Mouse (Mus musculus) c-Kit-positive CD71-negative TER-119-negative erythroid progenitor cells, embryonic 14.5 days (primary cell): ENCODE measurements around the gene Slco2a1.

Experiments used
- DNase-seq: peaks from one replicate; pipeline ENCODE4 v3.0.0-alpha.2; 2013; ENCODE audit warnings: low read depth

Slco2a1 gene

GRCm38 (mm10) chr9:103118651-103119275 lies 130.3 kb downstream of the Slco2a1 start:
- no peak for DNase-seq

DNA sequence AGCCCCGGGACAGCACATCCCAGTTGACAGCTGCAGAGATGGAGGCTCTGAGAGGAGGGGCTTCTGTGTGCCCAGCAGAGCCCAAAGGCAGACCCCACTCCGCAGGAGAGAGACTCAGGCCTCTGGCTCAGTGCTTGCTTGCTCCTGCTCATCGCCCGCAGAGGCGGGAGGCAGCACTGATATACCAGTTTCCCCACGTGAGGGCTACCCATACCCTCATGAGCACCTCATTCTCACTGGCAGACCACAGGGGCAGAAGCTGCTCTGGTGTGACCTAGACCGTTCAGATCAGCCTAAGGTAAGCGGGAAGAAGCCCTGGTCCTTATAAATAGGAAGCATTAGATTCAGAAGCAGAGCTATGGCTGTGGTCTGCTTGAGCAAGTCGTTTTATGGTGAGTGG lies 131.3 kb downstream of the Slco2a1 start:
- no peak for DNase-seq

DNA sequence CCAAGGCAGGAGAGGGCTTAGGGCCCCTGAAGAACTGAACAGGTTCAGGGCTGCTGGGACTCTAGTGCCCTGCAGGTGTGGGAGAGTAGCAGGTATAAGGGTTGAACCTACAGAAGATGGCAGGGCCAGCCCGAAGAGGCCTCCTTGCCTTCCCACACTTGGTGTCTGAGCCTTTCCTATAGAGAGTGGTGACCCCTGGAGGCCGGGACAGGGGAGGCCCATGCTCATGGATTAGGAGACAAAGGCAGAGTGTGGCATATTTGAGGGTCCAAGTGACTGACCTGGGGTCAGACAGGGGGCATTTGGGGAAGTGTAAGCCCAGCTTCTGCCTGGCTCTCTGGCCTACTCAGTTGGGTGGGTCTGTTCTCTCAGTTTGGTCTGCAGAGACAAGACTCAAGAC lies 131.7 kb downstream of the Slco2a1 start:
- DNase-seq, result no peak

DNA sequence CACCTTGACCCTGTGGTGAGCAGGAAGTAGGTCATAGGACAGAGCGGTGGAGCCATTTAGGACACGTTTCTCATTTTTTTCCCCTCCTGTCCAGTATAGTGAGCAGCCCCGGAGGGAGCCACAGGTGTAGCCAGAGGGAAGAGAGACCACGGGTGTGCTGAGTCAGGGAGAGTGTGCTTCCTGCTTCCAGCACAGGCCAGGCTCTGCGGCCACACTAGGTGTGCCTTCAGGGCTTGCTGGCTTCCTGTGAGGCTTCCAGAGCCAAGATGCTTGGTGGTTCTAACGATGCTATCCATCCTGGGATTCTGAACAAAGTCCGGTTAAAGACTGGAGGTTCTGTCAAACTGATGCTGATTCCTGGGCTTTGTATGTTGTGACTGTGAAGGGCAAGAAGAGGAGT lies 133.0 kb downstream of the Slco2a1 start:
- DNase-seq, result no peak

- no peak for DNase-seq
These were observed 136.2 kb downstream of the Slco2a1 start for GRCm38 (mm10) chr9:103124746-103125145.

DNA sequence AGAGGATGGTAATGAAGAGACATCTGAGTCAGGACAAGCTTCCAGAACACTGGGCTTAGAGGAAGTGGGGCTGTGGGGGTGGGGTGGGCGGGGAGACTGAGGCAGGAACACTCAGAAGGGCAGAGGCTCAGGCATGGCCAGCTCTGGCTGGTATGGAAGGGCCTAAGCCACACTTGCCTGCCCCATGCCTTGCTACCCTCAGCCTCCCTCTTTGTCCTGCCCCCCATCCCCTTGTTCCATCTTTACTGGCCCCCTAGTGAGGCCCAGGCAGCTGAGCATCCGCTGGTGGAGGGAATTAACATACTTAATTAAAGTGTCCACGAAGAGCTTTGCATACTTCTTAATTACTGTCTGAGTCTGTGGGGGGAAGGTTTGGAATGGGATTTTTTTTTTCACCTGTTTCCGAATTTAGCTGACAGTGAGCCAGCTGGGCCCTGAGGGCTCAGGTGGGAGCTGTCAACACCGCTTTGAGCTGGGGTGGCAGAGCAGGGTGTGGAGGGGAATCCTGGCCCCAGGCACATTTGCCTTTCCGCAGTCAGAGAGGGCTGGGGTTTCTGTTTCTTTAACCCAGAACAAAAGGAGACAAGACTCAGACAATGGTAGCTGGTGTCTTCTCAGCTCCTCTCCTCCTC lies 145.1 kb downstream of the Slco2a1 start:
- DNase-seq, result no peak

GRCm38 (mm10) chr9:103134450-103135030 lies 146.0 kb downstream of the Slco2a1 start:
- DNase-seq, result no peak

GRCm38 (mm10) chr9:103139481-103139880 lies 151.0 kb downstream of the Slco2a1 start:
- DNase-seq, result no peak

GRCm38 (mm10) chr9:103140384-103140783 lies 151.9 kb downstream of the Slco2a1 start:
- DNase-seq, result no peak

DNA sequence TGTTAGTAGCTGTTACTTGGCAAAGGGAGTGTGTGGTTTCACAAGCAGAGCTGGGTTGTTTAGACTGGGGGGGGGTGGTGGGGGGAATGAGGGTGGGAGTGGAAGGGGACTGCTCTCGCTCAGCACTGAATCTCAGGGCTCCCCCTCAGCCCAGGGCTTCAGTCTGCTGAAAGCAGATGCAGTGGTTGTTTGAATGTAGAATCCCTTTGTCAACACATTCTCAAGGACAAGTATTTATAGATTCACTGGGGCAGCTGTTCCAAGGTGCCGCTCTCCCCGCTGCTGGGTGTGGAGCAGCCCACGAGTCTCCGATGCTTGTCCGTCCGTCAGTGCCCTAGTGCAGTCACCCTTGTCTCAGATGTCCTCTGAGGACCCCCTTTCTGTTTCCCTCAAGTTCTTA lies 152.8 kb downstream of the Slco2a1 start:
- no peak for DNase-seq

GRCm38 (mm10) chr9:103143881-103144280 lies 155.4 kb downstream of the Slco2a1 start:
- DNase-seq, result no peak

DNA sequence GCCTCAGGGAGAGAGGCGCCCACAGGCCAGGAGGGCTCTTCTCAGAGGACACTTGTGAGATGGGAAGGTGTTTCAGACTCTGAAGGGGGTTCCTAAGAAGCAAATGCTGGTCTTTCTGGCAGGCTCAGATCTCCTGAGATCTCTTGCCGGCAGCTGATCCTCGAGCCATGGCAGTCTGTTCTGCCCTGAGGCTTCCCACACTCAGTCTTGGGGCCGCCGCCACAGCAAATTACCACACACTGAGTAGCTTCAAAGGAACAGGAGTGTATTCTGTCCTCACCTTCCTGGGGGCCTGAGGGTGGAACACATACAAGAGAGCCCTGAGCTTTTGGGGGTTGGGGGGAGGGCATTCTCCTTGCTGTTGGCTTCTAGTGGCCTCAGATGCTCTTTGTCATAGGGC lies 156.8 kb downstream of the Slco2a1 start:
- DNase-seq, result no peak
